Mouse (Mus musculus) lung, embryonic 16.5 days (tissue): Measurements from ENCODE around the gene Hist1h3e. TPM values are rescaled to one million over a fixed set of nuclear protein-coding genes. Genes with fewer than 3 reads are reported as not detected.
"Not testable (repeated sequence)": the region's sequence is repeated elsewhere in the genome, so short reads cannot be mapped to it uniquely, and the experiment has no call there.

ENCODE experiments used
- ATAC-seq: fragments of 200-750 bp; cut with Nextera tagmentation; 2 replicates; pipeline ENCODE4 v1.8.0; 2017; ENCODE audit warnings: low read depth, mild to moderate bottlenecking, moderate library complexity
- H3K27ac ChIP-seq: fragments of 300-500 bp; sonication (generic); 2 replicates; pipeline ENCODE4 v1.5.1; 2014; ENCODE audit warnings: mild to moderate bottlenecking, control low read depth, low read length
- H3K27me3 ChIP-seq: fragments of 300-500 bp; sonication (generic); 2 replicates; pipeline ENCODE4 v1.6.1; 2014; ENCODE audit warnings: low read depth, low read length, mixed read lengths; ENCODE audit not compliant: control insufficient read depth, insufficient read depth
- H3K36me3 ChIP-seq: fragments of 300-500 bp; sonication (generic); 2 replicates; pipeline ENCODE4 v1.6.1; 2014; ENCODE audit warnings: low read length; ENCODE audit not compliant: control insufficient read depth, insufficient read depth
- H3K4me1 ChIP-seq: fragments of 300-500 bp; sonication (generic); replicated peaks from 2 replicates; pipeline ENCODE4 v1.6.1; 2014; ENCODE audit warnings: low read length, mixed read lengths; ENCODE audit not compliant: control insufficient read depth, insufficient read depth
- H3K4me2 ChIP-seq: fragments of 300-500 bp; sonication (generic); 2 replicates; pipeline ENCODE4 v1.6.1; 2014; ENCODE audit warnings: low read depth, low read length, control low read depth
- H3K4me3 ChIP-seq: fragments of 300-500 bp; sonication (generic); 2 replicates; pipeline ENCODE4 v1.5.1; 2014; ENCODE audit warnings: mild to moderate bottlenecking, low read length, control low read depth
- H3K9ac ChIP-seq: fragments of 300-500 bp; sonication (generic); 2 replicates; pipeline ENCODE4 v1.6.1; 2014; ENCODE audit warnings: low read length, control low read depth
- H3K9me3 ChIP-seq: fragments of 300-500 bp; sonication (generic); 2 replicates; pipeline ENCODE4 v1.6.1; 2016; ENCODE audit warnings: low read length; ENCODE audit not compliant: control insufficient read depth
- WGBS: fragments of 180-500 bp; shearing (Covaris S2); extraction: QIAGEN DNeasy Blood & Tissue Kit; methylation state at CpG from one replicate; pipeline ENCODE4 v1.1.7; 2014; 5-methylcytosine and 5-hydroxymethylcytosine counted together
- polyA plus RNA-seq: library from polyadenylated mRNA; unstranded; fragments of >200 nt; fragmentation: Nextera tagmentation; extraction: Ambion mirVana; gene quantifications from 2 replicates; pipeline ENCODE4 v1.2.1, GENCODE M21; 2015

The Hist1h3e gene
- polyA plus RNA-seq, 1 experiment from 2014 or later = 7.8 TPM

- Histone ChIP-seq H3K4me1 (no peaks in the 10 kb centered on the region), H3K9me3 (no peaks in the 10 kb centered on the region), H3K4me3 (no peak overlapping the region), H3K36me3 (no peaks in the 10 kb centered on the region), H3K4me2 (no peak overlapping the region), H3K27me3 (no peaks in the 10 kb centered on the region), H3K9ac (no peak overlapping the region), H3K27ac (no peak overlapping the region)
- no peak for ATAC-seq
- 80% methylated on average over 7 of the region's 7 CpGs for WGBS
Observed at GRCm38 (mm10) chr13:23595622-23596372, 33.6 kb upstream of the Hist1h3e start.

GRCm38 (mm10) chr13:23595185-23595584, 33.0 kb upstream of the Hist1h3e start:
- ATAC-seq = no peak
- H3K4me1 ChIP-seq = no peaks in the 10 kb centered on the region
- WGBS = 70% methylated on average over 2 of the region's 2 CpGs

GRCm38 (mm10) chr13:23593051-23593770, 31.0 kb upstream of the Hist1h3e start:
- no peak overlapping the region for H3K4me3 ChIP-seq
- H3K9ac ChIP-seq = 0 out of 2 replicates have a peak overlapping the region, but pooled peaks have one; percentile 1
- no peaks in the 10 kb centered on the region for H3K27me3 ChIP-seq
- H3K9me3 ChIP-seq = no peaks in the 10 kb centered on the region
- H3K4me2 ChIP-seq = no peak overlapping the region
- ATAC-seq = peak; percentile 57; the same call in 1 of the 2 replicates
- 55% methylated on average over 5 of the region's 5 CpGs for WGBS
- no peaks in the 10 kb centered on the region for H3K4me1 ChIP-seq
- no peaks in the 10 kb centered on the region for H3K36me3 ChIP-seq
- H3K27ac ChIP-seq = peak overlapping the region; percentile 87

More at GRCm38 (mm10) chr13:23595185-23595584, 33.0 kb upstream of the Hist1h3e start:
- no peaks in the 10 kb centered on the region for H3K9me3 ChIP-seq
- no peak overlapping the region for H3K4me2 ChIP-seq
- no peak overlapping the region for H3K9ac ChIP-seq
- no peaks in the 10 kb centered on the region for H3K36me3 ChIP-seq
- H3K4me3 ChIP-seq = no peak overlapping the region
- no peaks in the 10 kb centered on the region for H3K27me3 ChIP-seq
- no peak overlapping the region for H3K27ac ChIP-seq

- H3K27me3 ChIP-seq = no peaks in the 10 kb centered on the region
- ATAC-seq = no peak
- H3K4me2 ChIP-seq = no peak overlapping the region
- no peak overlapping the region for H3K9ac ChIP-seq
- no peaks in the 10 kb centered on the region for H3K36me3 ChIP-seq
- peak overlapping the region; percentile 87 for H3K27ac ChIP-seq
- H3K4me1 ChIP-seq = no peaks in the 10 kb centered on the region
- no peaks in the 10 kb centered on the region for H3K9me3 ChIP-seq
- whole genome bisulfite sequencing = 74% methylated on average over 7 of the region's 7 CpGs
- no peak overlapping the region for H3K4me3 ChIP-seq
Observed at GRCm38 (mm10) chr13:23592614-23593013, 30.4 kb upstream of the Hist1h3e start.

- not testable (repeated sequence) for H3K9ac ChIP-seq, H3K27ac ChIP-seq, H3K27me3 ChIP-seq, H3K4me3 ChIP-seq, H3K4me2 ChIP-seq, H3K9me3 ChIP-seq, H3K4me1 ChIP-seq, H3K36me3 ChIP-seq, ATAC-seq
- WGBS = 82% methylated on average over 7 of the region's 7 CpGs
Observed at GRCm38 (mm10) chr13:23591886-23592285, 29.7 kb upstream of the Hist1h3e start.

GRCm38 (mm10) chr13:23591206-23591605, 29.0 kb upstream of the Hist1h3e start:
- Histone ChIP-seq H3K9ac (no peak overlapping the region), H3K9me3 (no peaks in the 10 kb centered on the region), H3K36me3 (no peaks in the 10 kb centered on the region), H3K4me1 (peaks cover 3% of the 10 kb centered on the region; the same call in 1 of the 2 replicates), H3K27me3 (no peaks in the 10 kb centered on the region), H3K4me3 (no peak overlapping the region), H3K4me2 (no peak overlapping the region), H3K27ac (no peak overlapping the region)
- 90% methylated on average over 7 of the region's 7 CpGs for WGBS
- no peak for ATAC-seq

GRCm38 (mm10) chr13:23586940-23587225, 24.7 kb upstream of the Hist1h3e start:
- Histone ChIP-seq H3K4me2 (peak overlapping the region; percentile 70), H3K9ac (peak overlapping the region; percentile 69), H3K4me1 (peaks cover 21% of the 10 kb centered on the region), H3K4me3 (peak overlapping the region; percentile 41), H3K27ac (peak overlapping the region; percentile 98), H3K27me3 (no peaks in the 10 kb centered on the region), H3K36me3 (no peaks in the 10 kb centered on the region), H3K9me3 (no peaks in the 10 kb centered on the region)
- no peak for ATAC-seq
- 0% methylated on average over 1 of the region's 1 CpGs for WGBS

- Histone ChIP-seq H3K4me3 (peak overlapping the region; percentile 41), H3K27me3 (no peaks in the 10 kb centered on the region), H3K4me1 (peaks cover 21% of the 10 kb centered on the region), H3K9me3 (no peaks in the 10 kb centered on the region), H3K36me3 (no peaks in the 10 kb centered on the region), H3K9ac (peak overlapping the region; percentile 69), H3K27ac (peak overlapping the region; percentile 98), H3K4me2 (peak overlapping the region; percentile 70)
- WGBS = 1% methylated on average over 22 of the region's 22 CpGs
- ATAC-seq = no peak
Observed at GRCm38 (mm10) chr13:23586099-23586939, 24.1 kb upstream of the Hist1h3e start.
